Mouse (Mus musculus): ENCODE results near the gene Tecta.

DNA sequence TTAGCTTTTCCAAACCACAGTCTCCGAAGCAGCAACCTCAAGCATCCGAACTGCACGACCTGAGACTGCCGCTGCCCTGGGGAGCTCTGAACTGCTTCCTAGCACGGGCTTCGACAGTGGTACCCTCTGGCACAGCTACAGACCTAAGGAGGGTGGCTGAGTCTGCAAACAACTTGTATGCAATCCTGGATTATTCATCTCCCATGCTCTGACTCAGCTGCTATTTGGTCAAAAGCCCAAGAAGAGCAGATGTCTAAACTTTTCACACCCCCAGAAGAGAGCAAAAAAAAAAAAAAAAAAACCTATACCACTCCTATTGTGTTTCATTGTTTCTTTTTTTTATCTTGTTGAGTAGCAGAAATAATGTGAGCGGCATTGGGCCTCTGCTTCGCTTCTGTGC is 5.4 kb downstream of the Tecta start:
- TF ChIP-seq POLR2A (IDR thresholded peaks at IDR 0.05; ENCODE audit: borderline replicate concordance, low read depth, low read length), result no peak
- TF ChIP-seq CTCF (IDR thresholded peaks at IDR 0.05; ENCODE audit: low read depth, low read length), result no peak

All from bone marrow macrophage, adult 2 months (primary cell).